Mouse (Mus musculus) layer of hippocampus, adult 18-20 months (tissue): ENCODE results near the gene Zfp598. TPM values are rescaled to one million over a fixed set of nuclear protein-coding genes. Genes with fewer than 3 reads are reported as not detected.
"Not testable (repeated sequence)": the region's sequence is repeated elsewhere in the genome, so short reads cannot be mapped to it uniquely, and the experiment has no call there.

Source experiments
- DNase-seq, 2 experiments: peaks; one replicate each; pipeline ENCODE4 v3.0.0; 2022; ENCODE audit warnings: low spot score in 2 of 2
- total RNA-seq, 2 experiments: library from RNA; stranded (reverse); gene quantifications; 2 replicates each; pipeline ENCODE4 v1.2.3; 2021

Zfp598 gene
- total RNA-seq, 2 experiments from 2014 or later: 39.6 to 42.8 TPM

DNA sequence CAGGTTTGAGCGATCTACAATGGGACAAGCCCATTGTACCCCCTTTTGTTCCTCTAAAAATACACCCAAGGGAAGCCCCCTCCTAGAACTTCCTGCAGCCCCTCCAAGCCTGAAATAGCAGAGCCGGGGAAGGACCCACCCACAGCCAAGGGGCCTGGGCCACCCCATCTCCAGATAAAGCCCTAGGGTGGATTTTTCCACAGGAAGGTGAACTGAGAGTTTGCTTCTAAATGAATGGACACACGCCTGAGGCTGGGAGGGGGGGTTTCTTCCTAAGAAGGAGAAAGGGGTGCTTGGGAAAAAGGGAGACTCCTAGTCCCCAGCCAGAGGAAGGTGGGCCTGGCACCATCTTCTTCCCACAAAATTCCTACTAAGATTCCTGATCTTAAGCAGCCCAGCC, 23.6 kb upstream of the Zfp598 start:
- no peak for DNase-seq

GRCm38 (mm10) chr17:24646381-24646780, 23.1 kb upstream of the Zfp598 start:
- DNase-seq: no peak

DNA sequence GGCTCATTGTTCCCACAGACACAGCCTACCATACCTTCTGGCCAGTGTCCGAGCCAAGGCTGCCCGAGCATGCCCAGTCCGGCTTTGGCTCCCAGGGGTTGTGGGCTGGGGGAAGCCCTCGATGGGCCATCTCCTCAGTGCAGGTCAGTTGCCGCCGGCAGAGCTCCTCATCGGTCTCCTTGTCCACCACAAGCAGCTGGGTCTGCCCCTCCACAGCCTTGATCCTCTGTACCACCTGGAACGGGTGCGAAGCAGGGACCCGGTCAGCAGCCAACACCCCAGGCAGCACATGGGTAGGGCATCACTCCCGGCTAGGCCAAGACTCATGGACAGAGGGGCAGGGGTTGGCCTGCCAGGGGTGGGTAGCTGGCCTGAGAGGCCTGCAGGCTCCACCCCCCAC, 22.0 kb upstream of the Zfp598 start:
- DNase-seq: no peak

GRCm38 (mm10) chr17:24648731-24649377, 20.6 kb upstream of the Zfp598 start:
- no peak for DNase-seq

DNA sequence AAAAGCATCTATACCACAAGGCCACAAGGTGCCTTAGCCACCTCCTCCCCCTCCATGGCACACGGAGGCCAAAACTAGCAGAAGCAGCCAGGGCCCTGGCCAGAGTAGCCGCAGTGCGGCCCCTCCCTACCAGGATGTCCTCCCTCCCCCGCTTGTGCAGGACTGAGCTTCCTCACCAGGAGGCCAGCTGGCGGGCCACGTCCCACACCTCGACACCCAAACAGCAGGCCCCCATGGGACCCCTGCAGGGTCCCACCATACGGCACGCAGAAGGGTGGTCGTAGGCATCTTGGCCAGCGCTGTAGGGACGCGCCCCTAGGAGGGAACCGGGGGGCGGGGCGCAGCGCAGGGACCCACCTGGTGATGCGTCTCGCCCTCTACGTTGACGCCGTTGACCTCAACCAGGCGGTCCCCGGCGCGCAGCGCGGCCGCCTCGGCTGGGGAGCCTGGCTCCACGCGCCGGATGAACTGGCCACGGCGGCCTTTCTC, 19.9 kb upstream of the Zfp598 start:
- no peak for DNase-seq

GRCm38 (mm10) chr17:24650070-24650616, 19.3 kb upstream of the Zfp598 start, which contains the start of gene Slc9a3r2:
Slc9a3r2 (minus strand) TSS chr17:24650327.
- DNase-seq: peak in 1 of 2 experiments; percentile 36

- no peak for DNase-seq
These were observed 18.7 kb upstream of the Zfp598 start for GRCm38 (mm10) chr17:24650766-24651165.

DNA sequence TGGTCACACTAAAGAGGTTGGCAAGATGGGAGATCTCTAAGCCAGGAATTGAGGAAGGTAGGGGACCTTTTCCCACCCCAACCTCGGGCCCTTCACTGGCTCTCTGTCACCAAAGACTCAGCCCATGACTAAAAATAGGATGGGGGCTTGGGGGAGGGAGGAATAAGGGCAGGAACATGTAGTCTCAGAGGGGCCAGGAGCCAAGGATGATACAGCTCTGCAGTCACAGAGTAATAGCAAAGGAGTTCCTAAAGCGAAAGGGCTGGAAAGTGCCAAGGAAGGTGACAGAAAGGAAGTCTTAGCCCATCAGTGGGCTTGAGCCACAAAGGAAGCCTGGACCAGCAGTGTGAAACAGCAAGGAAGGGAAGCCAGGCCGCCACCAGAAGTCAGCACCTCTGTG, 17.7 kb upstream of the Zfp598 start:
- no peak for DNase-seq

DNA sequence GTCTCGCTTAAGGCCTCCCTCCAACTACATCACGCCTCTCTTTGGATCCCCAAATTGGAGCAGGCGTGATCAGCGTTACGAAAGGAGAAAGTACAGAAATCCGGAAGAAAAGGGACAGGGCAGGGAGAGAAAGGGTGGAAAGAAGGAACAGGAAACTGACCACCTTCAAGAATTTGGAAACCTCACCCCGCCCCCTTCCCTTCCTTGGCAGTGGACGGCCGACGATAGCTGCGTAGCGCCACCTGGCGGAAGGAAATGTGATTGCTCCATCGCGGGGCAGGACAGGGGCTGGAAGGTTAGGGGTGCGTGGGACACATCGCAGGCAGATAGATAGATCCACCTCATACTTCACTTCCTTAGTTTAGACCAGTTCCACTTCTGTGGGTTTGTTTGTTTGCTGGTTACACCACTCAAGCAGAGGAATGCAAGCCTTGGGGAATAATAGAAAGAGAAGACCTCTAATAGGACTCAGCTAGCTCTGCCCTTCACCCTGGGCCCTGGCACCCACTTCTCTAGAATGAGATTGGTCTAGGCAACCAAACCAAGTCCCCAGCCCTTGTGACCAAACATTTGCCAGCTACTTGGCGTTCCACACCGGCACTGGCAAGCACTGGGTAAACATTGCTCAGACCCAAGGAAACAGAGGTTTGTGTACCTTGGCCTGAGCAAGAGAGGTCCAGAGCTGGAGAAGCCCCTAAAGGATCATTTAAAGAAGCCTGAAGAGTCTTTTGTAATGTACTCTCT, 15.3 kb upstream of the Zfp598 start:
- peak in 1 of 2 experiments; percentile 64 for DNase-seq

DNA sequence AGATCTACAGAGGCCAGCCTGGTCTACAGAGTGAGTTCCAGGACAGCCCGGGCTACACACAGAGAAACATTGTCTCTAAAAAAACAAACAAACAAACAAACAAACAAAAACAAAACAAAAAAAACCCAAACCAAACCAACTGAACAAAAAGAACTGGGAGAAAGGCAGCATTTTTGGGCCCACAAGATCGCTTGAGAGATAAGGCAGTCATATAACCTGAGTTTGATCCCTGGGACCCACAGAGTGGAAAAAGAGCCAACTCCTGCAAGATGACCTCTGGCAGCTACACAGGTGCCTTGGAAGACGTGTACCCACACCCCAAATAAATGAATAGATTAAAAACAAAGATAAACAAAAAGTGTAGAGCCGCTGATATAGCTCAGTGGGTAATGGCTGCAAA, 14.5 kb upstream of the Zfp598 start:
- no peak for DNase-seq

- no peak for DNase-seq
These were observed 11.3 kb upstream of the Zfp598 start, which contains the start of gene Npw for GRCm38 (mm10) chr17:24658017-24658758. Npw (minus strand) TSS chr17:24658457.

DNA sequence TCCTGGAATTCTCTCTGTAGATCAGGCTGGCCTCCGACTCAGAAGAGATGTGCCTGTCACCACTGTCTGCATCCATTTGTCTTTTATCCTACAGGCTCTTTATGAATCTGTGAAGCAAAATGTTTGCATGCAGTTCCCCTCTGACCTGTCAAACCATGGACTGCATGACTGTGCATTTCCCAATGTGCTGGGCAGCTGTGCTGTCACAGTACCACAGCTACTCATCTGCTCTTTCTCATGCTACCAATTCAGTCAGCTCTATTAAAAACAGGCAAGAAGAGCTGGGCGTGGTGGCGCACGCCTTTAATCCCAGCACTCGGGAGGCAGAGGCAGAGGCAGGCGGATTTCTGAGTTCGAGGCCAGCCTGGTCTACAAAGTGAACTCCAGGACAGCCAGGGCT, 2.5 kb upstream of the Zfp598 start:
- DNase-seq: not testable (repeated sequence)

DNA sequence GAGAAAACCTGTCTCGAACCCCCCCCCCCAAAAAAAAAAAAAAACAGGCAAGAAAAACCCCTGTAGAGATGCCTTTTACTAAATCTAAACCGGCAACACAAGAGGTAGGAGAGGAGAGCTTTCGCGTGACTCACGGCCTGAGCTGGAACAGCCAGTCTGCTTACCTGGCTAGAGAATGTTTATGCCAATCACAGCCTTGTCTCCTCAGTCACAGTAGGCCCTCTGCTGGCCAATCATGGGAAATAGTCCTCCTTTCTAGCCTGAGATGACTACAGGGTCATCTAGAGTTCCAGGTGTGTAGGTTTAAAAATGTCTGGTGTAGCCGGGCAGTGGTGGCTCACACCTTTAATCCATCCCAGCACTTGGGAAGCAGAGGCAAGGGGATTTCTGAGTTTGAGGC, 2.1 kb upstream of the Zfp598 start:
- peak in 1 of 2 experiments; percentile 59 for DNase-seq

- DNase-seq: peak in 1 of 2 experiments; percentile 44
These were observed 308 bp upstream of the Zfp598 start for GRCm38 (mm10) chr17:24669214-24669544.

- DNase-seq: no peak
These were observed 858 bp downstream of the Zfp598 start for GRCm38 (mm10) chr17:24670246-24670844.

- no peak for DNase-seq
These were observed 1.9 kb downstream of the Zfp598 start for GRCm38 (mm10) chr17:24671346-24671745.

GRCm38 (mm10) chr17:24672141-24672540, 2.7 kb downstream of the Zfp598 start:
- no peak for DNase-seq

DNA sequence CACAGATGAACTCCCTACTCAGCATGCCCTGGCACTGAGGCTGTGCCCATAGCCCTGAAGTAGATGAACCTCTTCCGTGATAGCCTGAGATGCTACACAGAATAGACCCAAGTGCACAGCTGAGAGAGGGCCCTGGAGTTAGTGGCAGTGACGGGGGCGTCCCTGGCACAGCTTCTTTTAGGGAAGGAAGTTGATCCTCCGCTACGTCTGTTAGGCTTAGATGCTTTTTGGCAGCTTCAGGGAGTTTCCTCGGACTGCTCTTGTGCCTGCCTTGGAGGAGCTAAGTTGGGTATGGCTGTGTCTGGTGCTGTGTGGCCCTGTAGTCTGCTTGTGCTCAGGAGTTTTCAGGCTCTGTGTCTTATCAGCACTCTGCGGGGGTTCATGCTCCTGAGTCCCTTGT, 4.8 kb downstream of the Zfp598 start:
- peak in 1 of 2 experiments; percentile 75 for DNase-seq

- peak in 1 of 2 experiments; percentile 77 for DNase-seq
These were observed 6.7 kb downstream of the Zfp598 start for GRCm38 (mm10) chr17:24676187-24676586.

- DNase-seq: no peak
These were observed 7.4 kb downstream of the Zfp598 start for GRCm38 (mm10) chr17:24676877-24677276.

DNA sequence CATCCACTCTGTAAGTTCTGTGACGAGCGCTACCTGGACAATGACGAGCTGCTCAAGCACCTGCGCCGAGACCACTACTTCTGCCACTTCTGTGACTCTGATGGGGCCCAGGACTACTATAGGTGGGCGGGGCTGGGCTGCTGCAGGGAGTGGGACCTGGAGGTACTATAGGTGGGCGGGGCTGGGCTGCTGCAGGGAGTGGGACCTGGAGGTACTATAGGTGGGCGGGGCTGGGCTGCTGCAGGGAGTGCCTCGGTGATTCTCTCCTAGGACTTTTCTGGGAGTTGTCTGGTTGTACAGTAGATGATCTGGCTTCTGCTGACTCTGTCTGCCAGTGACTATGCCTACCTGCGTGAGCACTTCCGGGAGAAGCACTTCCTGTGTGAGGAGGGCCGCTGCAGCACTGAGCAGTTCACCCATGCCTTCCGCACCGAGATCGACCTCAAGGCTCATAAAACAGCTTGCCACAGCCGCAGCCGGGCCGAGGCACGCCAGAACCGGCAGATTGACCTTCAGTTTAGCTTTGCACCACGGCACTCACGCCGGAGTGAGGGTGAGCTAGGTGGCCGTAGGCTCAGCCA, 8.1 kb downstream of the Zfp598 start:
- DNase-seq: no peak
